Mouse (Mus musculus): Measurements from ENCODE around the gene Agbl2. TPM values are rescaled to one million over a fixed set of nuclear protein-coding genes. Genes with fewer than 3 reads are reported as not detected.
A peak's percentile ranks its signal among the peaks of the same experiment; 100 is the strongest.

The Agbl2 gene
- polyA plus RNA-seq, 2 experiments: 0.06 TPM; not detected in 1

GRCm38 (mm10) chr2:90850401-90850800 is 67.9 kb downstream of the Agbl2 start:
- Histone ChIP-seq H3K27ac (no peak overlapping the region), H3K4me2 (ENCODE audit: low read depth) (no peak overlapping the region), H3K9ac (replicated peaks) (no peak overlapping the region), H3K36me3 (replicated peaks; ENCODE audit: control insufficient read depth, insufficient read depth, low read depth) (peaks cover 32% of the 10 kb centered on the region), H3K9me3 (ENCODE audit: control insufficient read depth, low read length) (no peaks in the 10 kb centered on the region), H3K4me3 (ENCODE audit: insufficient read depth in 1 of 2, low read depth in 2 of 2, low read length in 2 of 2) (no peak overlapping the region), H3K27me3 (ENCODE audit: control insufficient read depth, insufficient read depth, low read length) (no peaks in the 10 kb centered on the region), H3K4me1 (replicated peaks; ENCODE audit: control insufficient read depth in 2 of 2, insufficient read depth in 2 of 2, low read length in 1 of 2) (peaks cover 16% of the 10 kb centered on the region in 2 experiments)
- DNase-seq (ENCODE audit: low read depth in 3 of 3, low spot score in 3 of 3) (no peak), ATAC-seq (ENCODE audit: insufficient read depth) (no peak)
- no peak for TF ChIP-seq CTCF (IDR thresholded peaks at IDR 0.05; ENCODE audit: low read depth)
- TF ChIP-seq EP300 (IDR thresholded peaks at IDR 0.05; ENCODE audit: low read depth): no peak
- WGBS (ENCODE audit: insufficient replicate concordance): 76% methylated on average over 1 of the region's 1 CpGs

- Histone ChIP-seq H3K27me3 (ENCODE audit: control insufficient read depth, insufficient read depth, low read length) (no peaks in the 10 kb centered on the region), H3K27ac (no peak overlapping the region), H3K4me3 (ENCODE audit: insufficient read depth in 1 of 2, low read depth in 2 of 2, low read length in 2 of 2) (no peak overlapping the region), H3K9me3 (ENCODE audit: control insufficient read depth, low read length) (no peaks in the 10 kb centered on the region), H3K4me1 (replicated peaks; ENCODE audit: control insufficient read depth in 2 of 2, insufficient read depth in 2 of 2, low read length in 1 of 2) (no peaks in the 10 kb centered on the region), H3K9ac (replicated peaks) (no peak overlapping the region), H3K36me3 (replicated peaks; ENCODE audit: control insufficient read depth, insufficient read depth, low read depth) (peaks cover 53% of the 10 kb centered on the region), H3K4me2 (ENCODE audit: low read depth) (no peak overlapping the region)
- ATAC-seq (ENCODE audit: insufficient read depth) (no peak), DNase-seq (ENCODE audit: low read depth in 3 of 3, low spot score in 3 of 3) (no peak)
- WGBS (ENCODE audit: insufficient replicate concordance): 84% methylated on average over 2 of the region's 2 CpGs
- TF ChIP-seq EP300 (IDR thresholded peaks at IDR 0.05; ENCODE audit: low read depth): no peak
- no peak for TF ChIP-seq CTCF (IDR thresholded peaks at IDR 0.05; ENCODE audit: low read depth)
Observed at GRCm38 (mm10) chr2:90861486-90861885, 79.0 kb downstream of the Agbl2 start.

GRCm38 (mm10) chr2:90864184-90864583 is 81.7 kb downstream of the Agbl2 start:
- Histone ChIP-seq H3K9ac (replicated peaks) (no peak overlapping the region), H3K9me3 (ENCODE audit: control insufficient read depth, low read length) (no peaks in the 10 kb centered on the region), H3K27ac (no peak overlapping the region), H3K4me3 (ENCODE audit: insufficient read depth in 1 of 2, low read depth in 2 of 2, low read length in 2 of 2) (no peak overlapping the region), H3K36me3 (replicated peaks; ENCODE audit: control insufficient read depth, insufficient read depth, low read depth) (peaks cover 42% of the 10 kb centered on the region), H3K27me3 (ENCODE audit: control insufficient read depth, insufficient read depth, low read length) (no peaks in the 10 kb centered on the region), H3K4me2 (ENCODE audit: low read depth) (no peak overlapping the region), H3K4me1 (replicated peaks; ENCODE audit: control insufficient read depth in 2 of 2, insufficient read depth in 2 of 2, low read length in 1 of 2) (peaks cover 7 to 17% of the 10 kb centered on the region in 2 experiments)
- no peak for TF ChIP-seq EP300 (IDR thresholded peaks at IDR 0.05; ENCODE audit: low read depth)
- no peak for TF ChIP-seq CTCF (IDR thresholded peaks at IDR 0.05; ENCODE audit: low read depth)
- ATAC-seq (ENCODE audit: insufficient read depth) (no peak), DNase-seq (ENCODE audit: low read depth in 3 of 3, low spot score in 3 of 3) (no peak)

GRCm38 (mm10) chr2:90866524-90866923 is 84.0 kb downstream of the Agbl2 start:
- Histone ChIP-seq H3K27ac (no peak overlapping the region), H3K9me3 (ENCODE audit: control insufficient read depth, low read length) (no peaks in the 10 kb centered on the region), H3K4me3 (ENCODE audit: insufficient read depth in 1 of 2, low read depth in 2 of 2, low read length in 2 of 2) (no peak overlapping the region), H3K9ac (replicated peaks) (no peak overlapping the region), H3K27me3 (ENCODE audit: control insufficient read depth, insufficient read depth, low read length) (no peaks in the 10 kb centered on the region), H3K4me1 (replicated peaks; ENCODE audit: control insufficient read depth in 2 of 2, insufficient read depth in 2 of 2, low read length in 1 of 2) (peaks cover 27 to 36% of the 10 kb centered on the region in 2 experiments), H3K36me3 (replicated peaks; ENCODE audit: control insufficient read depth, insufficient read depth, low read depth) (peaks cover 24% of the 10 kb centered on the region), H3K4me2 (ENCODE audit: low read depth) (no peak overlapping the region)
- TF ChIP-seq EP300 (IDR thresholded peaks at IDR 0.05; ENCODE audit: low read depth) (no peak), CTCF (IDR thresholded peaks at IDR 0.05; ENCODE audit: low read depth) (peak; percentile 98)
- DNase-seq (ENCODE audit: low read depth in 3 of 3, low spot score in 3 of 3) (peak; percentile 59 to 67 (median 59)), ATAC-seq (ENCODE audit: insufficient read depth) (peak; percentile 38; the same call in 1 of the 2 replicates)
- 23% methylated on average over 3 of the region's 3 CpGs for WGBS (ENCODE audit: insufficient replicate concordance)

GRCm38 (mm10) chr2:90870136-90870601 is 87.6 kb downstream of the Agbl2 start:
- Histone ChIP-seq H3K36me3 (replicated peaks; ENCODE audit: control insufficient read depth, insufficient read depth, low read depth) (peaks cover 11% of the 10 kb centered on the region), H3K4me3 (ENCODE audit: insufficient read depth in 1 of 2, low read depth in 2 of 2, low read length in 2 of 2) (peak overlapping the region in 1 of 2 experiments; percentile 25; a peak in 1 of 4 replicates), H3K9ac (replicated peaks) (peak overlapping the region; percentile 60), H3K9me3 (ENCODE audit: control insufficient read depth, low read length) (no peaks in the 10 kb centered on the region), H3K27me3 (ENCODE audit: control insufficient read depth, insufficient read depth, low read length) (no peaks in the 10 kb centered on the region), H3K27ac (peak overlapping the region; percentile 91), H3K4me2 (ENCODE audit: low read depth) (peak overlapping the region; percentile 70), H3K4me1 (replicated peaks; ENCODE audit: control insufficient read depth in 2 of 2, insufficient read depth in 2 of 2, low read length in 1 of 2) (peaks cover 27 to 41% of the 10 kb centered on the region in 2 experiments)
- DNase-seq (ENCODE audit: low read depth in 3 of 3, low spot score in 3 of 3): peak; percentile 57 to 70 (median 69)
- 2% methylated on average over 4 of the region's 4 CpGs for WGBS (ENCODE audit: insufficient replicate concordance)
- ATAC-seq (ENCODE audit: insufficient read depth): peak; percentile 91
- TF ChIP-seq EP300 (IDR thresholded peaks at IDR 0.05; ENCODE audit: low read depth): peak; percentile 84
- peak; percentile 7; the same call in 1 of the 2 replicates for TF ChIP-seq CTCF (IDR thresholded peaks at IDR 0.05; ENCODE audit: low read depth)
